Mouse (Mus musculus) lung, adult 2 months (tissue): Measurements from ENCODE around the gene Hoxb8.

Source experiments
- CTCF ChIP-seq: fragments of 200-500 bp; IDR thresholded peaks from 2 replicates; pipeline ENCODE4 v1.5.1; 2011; ENCODE audit warnings: mild to moderate bottlenecking, low read length, control low read depth; ENCODE audit not compliant: insufficient read depth
- POLR2A ChIP-seq: fragments of 200-500 bp; IDR thresholded peaks from 2 replicates; pipeline ENCODE4 v1.6.1; 2011; ENCODE audit warnings: low read depth, mild to moderate bottlenecking, control low read depth, low read length, borderline replicate concordance; ENCODE audit errors: extremely low read depth

DNA sequence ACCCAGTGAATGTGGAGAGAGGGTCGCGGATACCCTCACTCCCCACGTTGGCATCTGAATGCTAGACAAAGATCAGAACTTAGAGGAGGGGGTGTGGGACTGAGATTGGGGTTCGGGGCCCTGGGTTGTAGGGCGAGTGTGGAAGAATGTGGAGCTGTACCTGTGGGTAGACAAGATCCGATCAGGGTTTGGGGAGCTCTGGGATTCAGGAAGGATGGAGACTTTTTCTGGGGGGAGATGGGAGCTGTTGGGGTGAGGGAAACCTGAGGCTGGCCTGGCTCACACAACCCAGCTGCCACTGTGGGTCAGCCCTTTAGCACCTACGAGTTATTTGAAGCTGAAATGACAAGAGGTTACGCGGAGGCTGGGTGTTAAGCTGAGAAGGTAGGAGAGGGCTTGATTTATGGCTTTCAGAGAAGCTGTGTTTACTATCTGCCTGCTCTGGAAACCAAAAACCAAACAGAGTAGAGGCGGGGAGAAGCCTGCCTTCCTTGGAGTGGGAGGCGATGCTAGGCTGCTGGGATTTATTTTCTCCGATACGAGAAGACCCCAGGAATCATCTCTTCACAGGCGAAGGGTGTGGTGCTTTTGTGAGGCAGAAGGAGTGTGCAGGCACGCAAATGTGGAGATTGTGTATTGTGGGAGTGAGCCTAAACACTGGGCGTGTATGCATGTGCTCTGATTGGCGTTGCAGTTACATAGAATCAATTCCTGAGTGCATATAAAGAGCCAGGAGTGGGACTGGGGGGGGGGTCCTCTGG is 51.7 kb downstream of the Hoxb8 start:
- TF ChIP-seq CTCF (no peak), POLR2A (no peak)
